Mouse (Mus musculus) limb, embryonic 13.5 days (tissue): ENCODE measurements around the gene Mrps12. TPM values are rescaled to one million over a fixed set of nuclear protein-coding genes. Genes with fewer than 3 reads are reported as not detected.
A peak's percentile ranks its signal among the peaks of the same experiment; 100 is the strongest.

Source experiments
- ATAC-seq: fragments of 200-750 bp; cut with Nextera tagmentation; 2 replicates; pipeline ENCODE4 v1.8.0; 2017; ENCODE audit warnings: low read depth, moderate number of reproducible peaks, moderate TSS enrichment; ENCODE audit not compliant: low FRiP score
- H3K27ac ChIP-seq: fragments of 300-500 bp; sonication (generic); 2 replicates; pipeline ENCODE4 v1.5.1; 2015; ENCODE audit warnings: inconsistent platforms, mild to moderate bottlenecking, moderate library complexity
- H3K27me3 ChIP-seq: fragments of 300-500 bp; sonication (generic); 2 replicates; pipeline ENCODE4 v1.6.1; 2015; ENCODE audit warnings: mild to moderate bottlenecking, inconsistent platforms
- H3K36me3 ChIP-seq: fragments of 300-500 bp; sonication (generic); 2 replicates; pipeline ENCODE4 v1.6.1; 2015; ENCODE audit warnings: inconsistent platforms, mild to moderate bottlenecking, moderate library complexity
- H3K4me1 ChIP-seq: fragments of 300-500 bp; sonication (generic); 2 replicates; pipeline ENCODE4 v1.6.1; 2015; ENCODE audit warnings: inconsistent platforms
- H3K4me2 ChIP-seq: fragments of 300-500 bp; sonication (generic); replicated peaks from 2 replicates; pipeline ENCODE4 v1.6.1; 2015; ENCODE audit warnings: inconsistent platforms, mild to moderate bottlenecking, moderate library complexity
- H3K4me3 ChIP-seq: fragments of 300-500 bp; sonication (generic); 2 replicates; pipeline ENCODE4 v1.5.1; 2015; ENCODE audit warnings: moderate library complexity, mild to moderate bottlenecking, inconsistent platforms
- H3K9ac ChIP-seq: fragments of 300-500 bp; sonication (generic); 2 replicates; pipeline ENCODE4 v1.6.1; 2015; ENCODE audit warnings: mild to moderate bottlenecking, inconsistent platforms
- H3K9me3 ChIP-seq: fragments of 300-500 bp; sonication (generic); 2 replicates; pipeline ENCODE4 v1.6.1; 2016; ENCODE audit warnings: inconsistent platforms
- WGBS: fragments of 180-500 bp; shearing (Covaris S2); methylation state at CpG from one replicate; pipeline ENCODE4 v1.1.7; 2015; 5-methylcytosine and 5-hydroxymethylcytosine counted together
- polyA plus RNA-seq: library from polyadenylated mRNA; unstranded; fragments of >200 nt; fragmentation: Nextera tagmentation; extraction: Ambion mirVana; gene quantifications from 2 replicates; pipeline ENCODE4 v1.2.1, GENCODE M21; 2015

Gene Mrps12
- 113 and 114 TPM in 2 replicates for polyA plus RNA-seq

DNA sequence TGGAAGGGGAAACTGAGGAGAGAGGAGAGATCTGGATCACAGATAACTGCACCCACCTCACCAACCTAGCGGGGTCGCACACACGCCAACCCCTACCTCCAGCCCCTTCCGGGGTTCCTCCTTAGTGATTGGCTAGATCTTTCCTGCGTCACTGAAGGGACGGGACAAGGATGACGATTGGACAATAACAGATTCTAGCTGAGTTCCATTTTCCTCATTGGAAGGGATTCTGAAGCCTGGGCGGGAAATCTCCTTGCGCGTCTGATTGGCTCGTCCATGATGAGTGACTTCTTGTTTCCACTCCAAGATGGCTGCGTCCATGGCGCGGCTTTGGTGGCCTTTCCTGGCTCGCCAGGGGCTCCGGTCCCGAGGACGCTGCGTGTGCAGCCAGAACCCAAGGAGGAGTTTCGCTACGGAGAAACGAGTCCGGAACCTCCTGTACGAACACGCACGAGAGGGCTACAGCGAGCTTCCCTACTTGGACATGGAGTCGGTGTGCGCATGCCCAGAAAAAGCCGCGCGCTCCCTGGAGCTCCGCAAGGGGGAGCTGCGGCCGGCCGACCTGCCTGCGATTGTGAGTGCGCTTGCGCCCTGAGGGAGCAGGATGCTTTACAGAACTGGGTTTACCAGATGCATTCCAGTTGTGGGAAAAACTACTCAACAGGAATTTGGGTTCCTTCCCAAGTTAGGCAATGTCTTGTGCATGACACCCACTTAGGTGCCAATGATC is at the start of gene Mrps12, which contains the start of gene Sars2:
Gene Mrps12, minus strand, starts transcription at position 112 of the 730 bp plus-strand sequence.
Gene Sars2, plus strand, starts transcription at position 284 of the 730 bp plus-strand sequence.
- WGBS = under 1% methylated on average over 39 of the region's 39 CpGs
- H3K27ac ChIP-seq = peak within 1 kb of the TSS; percentile 87
- peaks cover 58% of the 10 kb centered on the region for H3K36me3 ChIP-seq
- H3K9me3 ChIP-seq = no peaks in the 10 kb centered on the region
- peaks cover 13% of the 10 kb centered on the region for H3K4me1 ChIP-seq
- H3K27me3 ChIP-seq = no peaks in the 10 kb centered on the region
- H3K4me3 ChIP-seq = peak within 1 kb of the TSS; percentile 57
- peak within 1 kb of the TSS; percentile 90 for H3K9ac ChIP-seq
- peak within 1 kb of the TSS; percentile 94 for H3K4me2 ChIP-seq
- ATAC-seq = peak; percentile 99

- Histone ChIP-seq H3K27ac (peak overlapping the region; percentile 65; the same call in 1 of the 2 replicates), H3K9ac (no peak overlapping the region), H3K36me3 (peaks cover 29% of the 10 kb centered on the region), H3K4me2 (no peak overlapping the region), H3K9me3 (no peaks in the 10 kb centered on the region), H3K27me3 (no peaks in the 10 kb centered on the region), H3K4me3 (no peak overlapping the region), H3K4me1 (peaks cover 32% of the 10 kb centered on the region)
- ATAC-seq = no peak
- WGBS = 52% methylated on average over 8 of the region's 8 CpGs
Measured at GRCm38 (mm10) chr7:28790066-28790806, 48.6 kb upstream of the Mrps12 start.

DNA sequence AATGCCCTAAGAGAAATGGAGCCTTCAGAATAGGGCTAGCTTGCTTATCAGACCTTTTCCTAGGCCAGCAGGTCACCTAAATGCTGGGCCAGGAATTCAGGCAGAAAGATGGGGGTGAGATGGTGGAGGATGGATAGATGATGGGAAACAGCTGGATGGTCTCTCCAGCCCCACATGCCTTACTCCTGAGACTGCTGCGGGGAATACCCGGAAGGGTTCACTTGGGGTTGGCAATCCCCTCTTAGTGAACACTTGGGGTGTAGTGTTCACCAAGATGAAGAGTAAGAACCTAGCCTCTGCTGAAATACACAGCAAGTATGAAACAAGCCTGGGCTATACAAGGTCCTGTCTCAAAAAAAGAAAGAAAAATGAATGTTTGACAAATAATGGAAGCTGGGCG is 47.6 kb upstream of the Mrps12 start:
- WGBS = 58% methylated on average over 3 of the region's 3 CpGs
- Histone ChIP-seq H3K9me3 (no peaks in the 10 kb centered on the region), H3K4me1 (peaks cover 32% of the 10 kb centered on the region), H3K4me3 (no peak overlapping the region), H3K9ac (no peak overlapping the region), H3K4me2 (no peak overlapping the region), H3K27me3 (no peaks in the 10 kb centered on the region), H3K36me3 (peaks cover 39% of the 10 kb centered on the region), H3K27ac (peak overlapping the region; percentile 65; the same call in 1 of the 2 replicates)
- no peak for ATAC-seq

GRCm38 (mm10) chr7:28788307-28789195 is 46.9 kb upstream of the Mrps12 start, which contains the start of gene Rinl:
TSS of gene Rinl (plus strand) at chr7:28788969.
- 53% methylated on average over 5 of the region's 5 CpGs for WGBS

DNA sequence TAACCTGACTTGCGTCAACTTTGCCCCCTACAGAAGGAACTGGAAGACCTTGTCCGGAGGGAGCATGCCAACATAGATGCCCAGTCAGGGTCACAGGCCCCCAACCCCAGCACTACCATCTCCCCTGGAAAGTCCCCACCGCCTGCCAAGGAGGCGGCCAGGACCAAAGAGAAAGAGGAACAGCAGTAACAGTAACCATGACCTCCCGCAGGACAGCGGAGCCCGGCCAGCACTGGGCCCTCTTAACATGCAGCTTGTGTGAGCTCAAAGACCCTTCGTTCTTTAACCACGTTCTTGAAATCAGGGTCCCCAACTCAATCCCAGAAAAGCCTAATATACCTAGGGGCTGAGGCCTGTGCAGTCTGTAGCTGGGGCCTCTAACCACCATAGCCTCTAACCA is 46.3 kb upstream of the Mrps12 start:
- H3K27ac ChIP-seq = no peak overlapping the region
- ATAC-seq = no peak
- WGBS = 89% methylated on average over 9 of the region's 9 CpGs

More at GRCm38 (mm10) chr7:28788307-28789195, 46.9 kb upstream of the Mrps12 start, which contains the start of gene Rinl:
- H3K27ac ChIP-seq = peak within 1 kb of the TSS; percentile 65; the same call in 1 of the 2 replicates
- H3K4me2 ChIP-seq = no peak within 1 kb of the TSS
- H3K9ac ChIP-seq = no peak within 1 kb of the TSS
- H3K9me3 ChIP-seq = no peaks in the 10 kb centered on the region
- H3K4me3 ChIP-seq = no peak within 1 kb of the TSS
- ATAC-seq = no peak
- peaks cover 32% of the 10 kb centered on the region for H3K4me1 ChIP-seq
- H3K27me3 ChIP-seq = no peaks in the 10 kb centered on the region
- H3K36me3 ChIP-seq = peaks cover 46% of the 10 kb centered on the region

GRCm38 (mm10) chr7:28785161-28785560 is 43.5 kb upstream of the Mrps12 start:
- H3K4me2 ChIP-seq = no peak overlapping the region
- H3K36me3 ChIP-seq = peaks cover 60% of the 10 kb centered on the region
- H3K27ac ChIP-seq = no peak overlapping the region
- no peaks in the 10 kb centered on the region for H3K9me3 ChIP-seq
- no peaks in the 10 kb centered on the region for H3K27me3 ChIP-seq
- no peak for ATAC-seq
- WGBS = 76% methylated on average over 5 of the region's 5 CpGs
- peaks cover 28% of the 10 kb centered on the region for H3K4me1 ChIP-seq
- no peak overlapping the region for H3K4me3 ChIP-seq
- no peak overlapping the region; the same call in 1 of the 2 replicates for H3K9ac ChIP-seq

More for the DNA sequence above, 46.3 kb upstream of the Mrps12 start:
- Histone ChIP-seq H3K36me3 (peaks cover 53% of the 10 kb centered on the region), H3K4me1 (peaks cover 32% of the 10 kb centered on the region), H3K9ac (no peak overlapping the region), H3K9me3 (no peaks in the 10 kb centered on the region), H3K4me3 (no peak overlapping the region), H3K27me3 (no peaks in the 10 kb centered on the region), H3K4me2 (no peak overlapping the region)

- Histone ChIP-seq H3K4me1 (peaks cover 9% of the 10 kb centered on the region), H3K36me3 (peaks cover 64% of the 10 kb centered on the region), H3K9me3 (no peaks in the 10 kb centered on the region), H3K4me3 (no peak overlapping the region), H3K9ac (no peak overlapping the region), H3K27me3 (no peaks in the 10 kb centered on the region), H3K4me2 (no peak overlapping the region), H3K27ac (no peak overlapping the region)
- ATAC-seq = no peak
- WGBS = 87% methylated on average over 8 of the region's 8 CpGs
Measured at GRCm38 (mm10) chr7:28781261-28781663, 39.6 kb upstream of the Mrps12 start.

GRCm38 (mm10) chr7:28780857-28781256 is 39.2 kb upstream of the Mrps12 start:
- H3K4me2 ChIP-seq = no peak overlapping the region
- H3K9ac ChIP-seq = no peak overlapping the region
- H3K36me3 ChIP-seq = peaks cover 62% of the 10 kb centered on the region
- 82% methylated on average over 7 of the region's 7 CpGs for WGBS
- peaks cover 9% of the 10 kb centered on the region for H3K4me1 ChIP-seq
- no peaks in the 10 kb centered on the region for H3K9me3 ChIP-seq
- H3K4me3 ChIP-seq = no peak overlapping the region
- H3K27ac ChIP-seq = no peak overlapping the region
- H3K27me3 ChIP-seq = no peaks in the 10 kb centered on the region
- ATAC-seq = no peak

DNA sequence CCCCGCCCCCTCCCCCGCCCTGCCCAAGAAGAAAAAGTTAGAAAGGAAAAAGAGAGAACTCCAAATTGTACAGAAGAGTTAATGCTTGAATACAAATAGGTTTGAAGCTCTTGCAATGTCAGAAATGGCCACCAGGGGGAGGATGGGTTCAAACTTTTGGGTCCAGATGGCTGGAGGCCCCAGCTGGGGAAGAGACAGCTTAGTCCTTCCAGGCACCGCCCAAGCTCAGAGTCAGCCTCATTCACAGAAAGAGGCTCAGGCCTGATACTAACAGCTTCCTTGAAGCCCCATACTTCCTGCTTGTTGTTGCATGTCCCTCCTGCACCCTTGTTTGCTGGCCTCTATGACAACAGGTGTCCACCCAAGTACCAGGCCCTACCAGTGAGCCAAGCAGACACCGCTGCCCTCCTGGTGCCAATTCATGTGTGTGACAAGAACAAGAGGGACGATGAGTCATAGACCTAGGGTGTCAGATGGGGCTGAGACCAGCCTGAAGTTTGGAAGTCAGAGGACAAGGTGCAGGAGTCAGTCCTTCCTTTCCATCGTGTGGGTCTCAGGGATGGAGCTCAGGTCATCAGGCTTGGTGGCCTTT is 38.5 kb upstream of the Mrps12 start:
- peaks cover 9% of the 10 kb centered on the region for H3K4me1 ChIP-seq
- 0 out of 2 replicates have a peak overlapping the region, but pooled peaks have one; percentile 52 for H3K27ac ChIP-seq
- H3K4me2 ChIP-seq = no peak overlapping the region; the same call in 1 of the 2 replicates
- 48% methylated on average over 6 of the region's 6 CpGs for WGBS
- H3K36me3 ChIP-seq = peaks cover 62% of the 10 kb centered on the region
- no peak overlapping the region for H3K4me3 ChIP-seq
- ATAC-seq = 0 out of 2 replicates have a peak, but pooled peaks have one; percentile 39
- no peaks in the 10 kb centered on the region for H3K27me3 ChIP-seq
- H3K9ac ChIP-seq = no peak overlapping the region
- no peaks in the 10 kb centered on the region for H3K9me3 ChIP-seq

- H3K4me1 ChIP-seq = peaks cover 9% of the 10 kb centered on the region
- H3K27me3 ChIP-seq = no peaks in the 10 kb centered on the region
- no peak overlapping the region for H3K27ac ChIP-seq
- H3K36me3 ChIP-seq = peaks cover 62% of the 10 kb centered on the region
- no peak overlapping the region for H3K4me2 ChIP-seq
- no peak overlapping the region for H3K9ac ChIP-seq
- H3K9me3 ChIP-seq = no peaks in the 10 kb centered on the region
- H3K4me3 ChIP-seq = no peak overlapping the region
- WGBS = 80% methylated on average over 9 of the region's 9 CpGs
- ATAC-seq = no peak
Measured at GRCm38 (mm10) chr7:28778825-28779224, 37.2 kb upstream of the Mrps12 start.

DNA sequence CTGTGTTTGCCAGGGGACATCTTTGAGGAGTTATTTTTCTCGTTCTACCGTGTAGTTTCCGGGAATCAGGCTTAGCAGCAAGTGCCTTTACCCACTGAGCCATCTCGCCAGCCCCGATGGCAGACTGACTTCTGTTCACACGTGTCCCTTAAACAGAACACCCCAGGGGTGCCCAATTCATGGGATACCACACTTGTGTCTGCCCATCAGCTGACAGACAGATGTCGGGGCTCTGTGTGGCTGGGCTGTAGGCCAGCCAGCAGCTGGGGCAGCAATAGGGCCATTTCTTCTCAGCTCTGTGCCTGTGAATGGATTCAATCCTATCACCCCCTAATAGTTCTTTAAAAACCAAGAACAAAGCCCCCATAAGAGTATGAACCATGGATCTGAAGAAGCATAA is 33.5 kb upstream of the Mrps12 start:
- Histone ChIP-seq H3K4me2 (no peak overlapping the region), H3K4me3 (no peak overlapping the region), H3K4me1 (peaks cover 1% of the 10 kb centered on the region), H3K27me3 (no peaks in the 10 kb centered on the region), H3K27ac (no peak overlapping the region), H3K36me3 (peaks cover 59% of the 10 kb centered on the region), H3K9me3 (no peaks in the 10 kb centered on the region), H3K9ac (no peak overlapping the region)
- 91% methylated on average over 7 of the region's 7 CpGs for WGBS
- ATAC-seq = no peak
